Mouse (Mus musculus): ENCODE measurements around the gene Olfr1316. TPM values are rescaled to one million over a fixed set of nuclear protein-coding genes. Genes with fewer than 3 reads are reported as not detected.

Olfr1316 gene
- not detected in 2 replicates for polyA plus RNA-seq (2015; fragmentation: Nextera tagmentation; extraction: Ambion mirVana)

GRCm38 (mm10) chr2:112134877-112135276 is at the start of gene Olfr1316:
Gene Olfr1316, minus strand, starts transcription at chr2:112134977.
- WGBS, result 93% methylated on average over 2 of the region's 2 CpGs
- ATAC-seq, result no peak
- Histone ChIP-seq H3K4me1 (ENCODE audit: control insufficient read depth, insufficient read depth, low read length) (no peaks in the 10 kb centered on the region), H3K9me3 (replicated peaks; ENCODE audit: control insufficient read depth, low read length, poor library complexity, severe bottlenecking) (no peaks in the 10 kb centered on the region), H3K9ac (ENCODE audit: low read depth, low read length) (no peak within 1 kb of the TSS), H3K4me3 (ENCODE audit: low read depth, low read length) (no peak within 1 kb of the TSS), H3K4me2 (ENCODE audit: low read length) (no peak within 1 kb of the TSS), H3K27ac (ENCODE audit: low read length) (no peak within 1 kb of the TSS), H3K27me3 (ENCODE audit: control insufficient read depth, insufficient read depth, low read depth, low read length) (no peaks in the 10 kb centered on the region), H3K36me3 (ENCODE audit: control insufficient read depth, insufficient read depth, low read length) (no peaks in the 10 kb centered on the region)

- H3K9ac ChIP-seq (ENCODE audit: low read depth, low read length), result no peak within 1 kb of the TSS
- no peaks in the 10 kb centered on the region for H3K36me3 ChIP-seq (ENCODE audit: control insufficient read depth, insufficient read depth, low read length)
- no peak for ATAC-seq
- no peaks in the 10 kb centered on the region for H3K9me3 ChIP-seq (replicated peaks; ENCODE audit: control insufficient read depth, low read length, poor library complexity, severe bottlenecking)
- H3K27ac ChIP-seq (ENCODE audit: low read length), result no peak within 1 kb of the TSS
- H3K4me1 ChIP-seq (ENCODE audit: control insufficient read depth, insufficient read depth, low read length), result no peaks in the 10 kb centered on the region
- no peak within 1 kb of the TSS for H3K4me2 ChIP-seq (ENCODE audit: low read length)
- H3K27me3 ChIP-seq (ENCODE audit: control insufficient read depth, insufficient read depth, low read depth, low read length), result no peaks in the 10 kb centered on the region
- no peak within 1 kb of the TSS for H3K4me3 ChIP-seq (ENCODE audit: low read depth, low read length)
Measured at GRCm38 (mm10) chr2:112153898-112154297, 19.1 kb upstream of the Olfr1316 start, which contains the start of gene Olfr1318. Gene Olfr1318, plus strand, starts transcription at chr2:112154198.

GRCm38 (mm10) chr2:112140029-112140428 is 5.3 kb upstream of the Olfr1316 start, which contains the start of gene Olfr1317:
Gene Olfr1317, plus strand, starts transcription at chr2:112140329.
- H3K27ac ChIP-seq (ENCODE audit: low read length), result no peak within 1 kb of the TSS
- no peaks in the 10 kb centered on the region for H3K4me1 ChIP-seq (ENCODE audit: control insufficient read depth, insufficient read depth, low read length)
- no peaks in the 10 kb centered on the region for H3K27me3 ChIP-seq (ENCODE audit: control insufficient read depth, insufficient read depth, low read depth, low read length)
- H3K9ac ChIP-seq (ENCODE audit: low read depth, low read length), result no peak within 1 kb of the TSS
- no peak for ATAC-seq
- H3K4me2 ChIP-seq (ENCODE audit: low read length), result no peak within 1 kb of the TSS
- H3K4me3 ChIP-seq (ENCODE audit: low read depth, low read length), result no peak within 1 kb of the TSS
- WGBS, result 75% methylated on average over 2 of the region's 2 CpGs
- no peaks in the 10 kb centered on the region for H3K36me3 ChIP-seq (ENCODE audit: control insufficient read depth, insufficient read depth, low read length)
- H3K9me3 ChIP-seq (replicated peaks; ENCODE audit: control insufficient read depth, low read length, poor library complexity, severe bottlenecking), result no peaks in the 10 kb centered on the region

GRCm38 (mm10) chr2:112115340-112115739 is 19.4 kb downstream of the Olfr1316 start, which contains the start of gene Olfr1315-ps1:
Gene Olfr1315-ps1, minus strand, starts transcription at chr2:112115440.
- Histone ChIP-seq H3K27me3 (ENCODE audit: control insufficient read depth, insufficient read depth, low read depth, low read length) (no peaks in the 10 kb centered on the region), H3K27ac (ENCODE audit: low read length) (no peak within 1 kb of the TSS), H3K4me3 (ENCODE audit: low read depth, low read length) (no peak within 1 kb of the TSS), H3K4me1 (ENCODE audit: control insufficient read depth, insufficient read depth, low read length) (no peaks in the 10 kb centered on the region), H3K9me3 (replicated peaks; ENCODE audit: control insufficient read depth, low read length, poor library complexity, severe bottlenecking) (no peaks in the 10 kb centered on the region), H3K36me3 (ENCODE audit: control insufficient read depth, insufficient read depth, low read length) (no peaks in the 10 kb centered on the region), H3K9ac (ENCODE audit: low read depth, low read length) (no peak within 1 kb of the TSS), H3K4me2 (ENCODE audit: low read length) (no peak within 1 kb of the TSS)
- WGBS, result 77% methylated on average over 1 of the region's 1 CpGs
- ATAC-seq, result no peak

- no peak for ATAC-seq
- no peak within 1 kb of the TSS for H3K4me2 ChIP-seq (ENCODE audit: low read length)
Measured at GRCm38 (mm10) chr2:112096681-112097080, 38.1 kb downstream of the Olfr1316 start, which contains the start of gene Olfr1314. Gene Olfr1314, minus strand, starts transcription at chr2:112096781.

GRCm38 (mm10) chr2:112077743-112078142 is 57.0 kb downstream of the Olfr1316 start, which contains the start of gene Olfr1313:
Gene Olfr1313, minus strand, starts transcription at chr2:112077843.
- Histone ChIP-seq H3K4me3 (ENCODE audit: low read depth, low read length) (no peak within 1 kb of the TSS), H3K27me3 (ENCODE audit: control insufficient read depth, insufficient read depth, low read depth, low read length) (no peaks in the 10 kb centered on the region), H3K36me3 (ENCODE audit: control insufficient read depth, insufficient read depth, low read length) (no peaks in the 10 kb centered on the region), H3K27ac (ENCODE audit: low read length) (no peak within 1 kb of the TSS), H3K4me2 (ENCODE audit: low read length) (no peak within 1 kb of the TSS), H3K4me1 (ENCODE audit: control insufficient read depth, insufficient read depth, low read length) (no peaks in the 10 kb centered on the region), H3K9me3 (replicated peaks; ENCODE audit: control insufficient read depth, low read length, poor library complexity, severe bottlenecking) (no peaks in the 10 kb centered on the region), H3K9ac (ENCODE audit: low read depth, low read length) (no peak within 1 kb of the TSS)
- ATAC-seq, result no peak

More at GRCm38 (mm10) chr2:112096681-112097080, 38.1 kb downstream of the Olfr1316 start, which contains the start of gene Olfr1314:
- Histone ChIP-seq H3K9ac (ENCODE audit: low read depth, low read length) (no peak within 1 kb of the TSS), H3K27me3 (ENCODE audit: control insufficient read depth, insufficient read depth, low read depth, low read length) (no peaks in the 10 kb centered on the region), H3K36me3 (ENCODE audit: control insufficient read depth, insufficient read depth, low read length) (no peaks in the 10 kb centered on the region), H3K27ac (ENCODE audit: low read length) (no peak within 1 kb of the TSS), H3K4me1 (ENCODE audit: control insufficient read depth, insufficient read depth, low read length) (no peaks in the 10 kb centered on the region), H3K4me3 (ENCODE audit: low read depth, low read length) (no peak within 1 kb of the TSS), H3K9me3 (replicated peaks; ENCODE audit: control insufficient read depth, low read length, poor library complexity, severe bottlenecking) (no peaks in the 10 kb centered on the region)

Other genes starting within 250 kb of the Olfr1316 start
- gene Olfr1306, start 218.7 kb downstream of the Olfr1316 start, polyA plus RNA-seq (2015; fragmentation: Nextera tagmentation; extraction: Ambion mirVana), result not detected in 2 replicates
- gene Olfr1307, start 185.5 kb downstream of the Olfr1316 start, polyA plus RNA-seq (2015; fragmentation: Nextera tagmentation; extraction: Ambion mirVana), result not detected in 2 replicates
- not detected in 2 replicates for gene Olfr1308, start 170.0 kb downstream of the Olfr1316 start, polyA plus RNA-seq (2015; fragmentation: Nextera tagmentation; extraction: Ambion mirVana)
- not detected in 2 replicates for gene Olfr1309, start 144.7 kb downstream of the Olfr1316 start, polyA plus RNA-seq (2015; fragmentation: Nextera tagmentation; extraction: Ambion mirVana)
- not detected in 2 replicates for gene Olfr1310, start 122.3 kb downstream of the Olfr1316 start, polyA plus RNA-seq (2015; fragmentation: Nextera tagmentation; extraction: Ambion mirVana)
- gene Olfr1311, start 110.6 kb downstream of the Olfr1316 start, polyA plus RNA-seq (2015; fragmentation: Nextera tagmentation; extraction: Ambion mirVana), result not detected in 2 replicates
- gene Olfr1312, start 84.7 kb downstream of the Olfr1316 start, polyA plus RNA-seq (2015; fragmentation: Nextera tagmentation; extraction: Ambion mirVana), result not detected in 2 replicates
- gene Olfr1313, start 57.1 kb downstream of the Olfr1316 start, polyA plus RNA-seq (2015; fragmentation: Nextera tagmentation; extraction: Ambion mirVana), result not detected in 2 replicates
- gene Olfr1314, start 38.2 kb downstream of the Olfr1316 start, polyA plus RNA-seq (2015; fragmentation: Nextera tagmentation; extraction: Ambion mirVana), result not detected in 2 replicates
- not detected in 2 replicates for gene Olfr1315-ps1, start 19.5 kb downstream of the Olfr1316 start, polyA plus RNA-seq (2015; fragmentation: Nextera tagmentation; extraction: Ambion mirVana)
- not detected in 2 replicates for gene Olfr1317, start 5.4 kb upstream of the Olfr1316 start, polyA plus RNA-seq (2015; fragmentation: Nextera tagmentation; extraction: Ambion mirVana)
- 0.08 TPM in 1 of 2 replicates, not detected in the other for gene Olfr1318, start 19.2 kb upstream of the Olfr1316 start, polyA plus RNA-seq (2015; fragmentation: Nextera tagmentation; extraction: Ambion mirVana)
- 22.6 and 24.5 TPM in 2 replicates for gene Lpcat4, start 104.5 kb upstream of the Olfr1316 start, polyA plus RNA-seq (2015; fragmentation: Nextera tagmentation; extraction: Ambion mirVana)
- not detected in 2 replicates for gene Nutm1, start 124.3 kb upstream of the Olfr1316 start, polyA plus RNA-seq (2015; fragmentation: Nextera tagmentation; extraction: Ambion mirVana)
- gene Nop10, start 126.9 kb upstream of the Olfr1316 start, polyA plus RNA-seq (2015; fragmentation: Nextera tagmentation; extraction: Ambion mirVana), result 153 and 155 TPM in 2 replicates
- 19.2 and 20.8 TPM in 2 replicates for gene Slc12a6, start 130.8 kb upstream of the Olfr1316 start, polyA plus RNA-seq (2015; fragmentation: Nextera tagmentation; extraction: Ambion mirVana)
- 0.08 TPM in 1 of 2 replicates, not detected in the other for gene Gm21985, start 131.3 kb upstream of the Olfr1316 start, polyA plus RNA-seq (2015; fragmentation: Nextera tagmentation; extraction: Ambion mirVana)
- 179 and 195 TPM in 2 replicates for gene Emc4, start 233.1 kb upstream of the Olfr1316 start, polyA plus RNA-seq (2015; fragmentation: Nextera tagmentation; extraction: Ambion mirVana)
- gene Katnbl1, start 244.2 kb upstream of the Olfr1316 start, polyA plus RNA-seq (2015; fragmentation: Nextera tagmentation; extraction: Ambion mirVana), result 30.7 and 32.0 TPM in 2 replicates